Mouse (Mus musculus): ENCODE measurements around the gene Otos. TPM values are rescaled to one million over a fixed set of nuclear protein-coding genes. Genes with fewer than 3 reads are reported as not detected.

Otos gene
- polyA plus RNA-seq, 1 experiment: 1.6 TPM

- no peak for DNase-seq
- Histone ChIP-seq H3K27ac (ENCODE audit: control insufficient read depth, insufficient read depth, low read length) (no peak overlapping the region), H3K4me3 (ENCODE audit: control insufficient read depth, insufficient read depth, low read length) (no peak overlapping the region), H3K4me1 (replicated peaks; ENCODE audit: control insufficient read depth, insufficient read depth, low read length) (peaks cover 24% of the 10 kb centered on the region), H3K36me3 (ENCODE audit: control insufficient read depth, insufficient read depth, low read length) (peaks cover 17% of the 10 kb centered on the region; the same call in 1 of the 2 replicates), H3K27me3 (ENCODE audit: control insufficient read depth, insufficient read depth, low read length) (no peaks in the 10 kb centered on the region)
- 97% methylated on average over 11 of the region's 11 CpGs for WGBS
- TF ChIP-seq POLR2A (IDR thresholded peaks at IDR 0.05; ENCODE audit: control insufficient read depth, extremely low read depth, insufficient read depth, low read length, poor library complexity) (no peak), CTCF (IDR thresholded peaks at IDR 0.05; ENCODE audit: borderline replicate concordance, control insufficient read depth, extremely low read depth, insufficient read depth, low read length, poor library complexity) (no peak)
These were observed 12.0 kb downstream of the Otos start for GRCm38 (mm10) chr1:92636676-92637075.

DNA sequence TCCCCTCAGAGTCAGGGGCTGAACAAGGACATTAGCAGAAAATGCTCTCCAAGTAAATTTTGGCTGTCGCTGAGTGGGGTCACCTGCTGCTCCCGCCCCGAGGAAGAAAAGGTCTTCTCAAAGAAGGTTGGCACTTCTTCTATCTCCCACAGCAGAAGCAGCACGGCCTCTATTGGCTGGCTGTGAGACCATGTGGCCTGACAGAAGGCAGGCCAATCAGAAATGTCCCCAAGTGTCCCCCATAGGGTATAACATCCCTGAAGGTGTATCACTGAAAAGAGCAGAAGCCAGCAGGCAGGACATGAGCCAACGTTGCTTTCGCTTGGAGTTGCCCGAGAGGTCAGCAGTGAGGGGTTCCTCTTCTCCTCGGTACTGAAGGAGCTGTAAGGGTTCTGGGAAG lies 12.6 kb downstream of the Otos start:
- H3K4me3 ChIP-seq (ENCODE audit: control insufficient read depth, insufficient read depth, low read length): no peak overlapping the region
- WGBS: 84% methylated on average over 8 of the region's 8 CpGs

GRCm38 (mm10) chr1:92634976-92635599 lies 13.6 kb downstream of the Otos start:
- 92% methylated on average over 4 of the region's 4 CpGs for WGBS
- no peak for TF ChIP-seq CTCF (IDR thresholded peaks at IDR 0.05; ENCODE audit: borderline replicate concordance, control insufficient read depth, extremely low read depth, insufficient read depth, low read length, poor library complexity)
- TF ChIP-seq POLR2A (IDR thresholded peaks at IDR 0.05; ENCODE audit: control insufficient read depth, extremely low read depth, insufficient read depth, low read length, poor library complexity): no peak

More for the DNA sequence above, 12.6 kb downstream of the Otos start:
- Histone ChIP-seq H3K27me3 (ENCODE audit: control insufficient read depth, insufficient read depth, low read length) (no peaks in the 10 kb centered on the region), H3K36me3 (ENCODE audit: control insufficient read depth, insufficient read depth, low read length) (peaks cover 17% of the 10 kb centered on the region; the same call in 1 of the 2 replicates), H3K27ac (ENCODE audit: control insufficient read depth, insufficient read depth, low read length) (no peak overlapping the region), H3K4me1 (replicated peaks; ENCODE audit: control insufficient read depth, insufficient read depth, low read length) (peaks cover 22% of the 10 kb centered on the region)
- no peak for DNase-seq
- TF ChIP-seq CTCF (IDR thresholded peaks at IDR 0.05; ENCODE audit: borderline replicate concordance, control insufficient read depth, extremely low read depth, insufficient read depth, low read length, poor library complexity) (no peak), POLR2A (IDR thresholded peaks at IDR 0.05; ENCODE audit: control insufficient read depth, extremely low read depth, insufficient read depth, low read length, poor library complexity) (no peak)

DNA sequence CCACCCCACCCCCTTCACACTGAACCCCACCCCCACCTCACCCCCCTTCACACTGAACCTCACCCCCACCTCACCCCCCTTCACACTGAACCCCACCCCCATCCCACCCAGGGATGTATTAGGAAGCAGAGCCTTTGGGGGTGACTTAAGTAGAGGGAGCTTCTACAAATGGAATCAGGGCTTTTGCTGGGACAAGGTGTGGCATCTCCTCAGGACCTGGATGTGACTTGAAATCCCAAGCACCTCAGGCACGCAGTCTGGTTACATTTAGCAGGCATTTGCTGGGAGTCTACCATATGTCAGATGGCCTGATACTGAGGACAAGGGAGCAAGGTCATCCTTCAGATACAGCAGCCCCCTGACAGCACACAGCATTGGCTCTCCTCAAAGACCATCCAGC lies 14.1 kb downstream of the Otos start:
- 97% methylated on average over 1 of the region's 1 CpGs for WGBS
- Histone ChIP-seq H3K27me3 (ENCODE audit: control insufficient read depth, insufficient read depth, low read length) (no peaks in the 10 kb centered on the region), H3K27ac (ENCODE audit: control insufficient read depth, insufficient read depth, low read length) (no peak overlapping the region), H3K4me1 (replicated peaks; ENCODE audit: control insufficient read depth, insufficient read depth, low read length) (peaks cover 8% of the 10 kb centered on the region), H3K4me3 (ENCODE audit: control insufficient read depth, insufficient read depth, low read length) (no peak overlapping the region), H3K36me3 (ENCODE audit: control insufficient read depth, insufficient read depth, low read length) (peaks cover 17% of the 10 kb centered on the region; the same call in 1 of the 2 replicates)
- TF ChIP-seq POLR2A (IDR thresholded peaks at IDR 0.05; ENCODE audit: control insufficient read depth, extremely low read depth, insufficient read depth, low read length, poor library complexity): no peak
- no peak for TF ChIP-seq CTCF (IDR thresholded peaks at IDR 0.05; ENCODE audit: borderline replicate concordance, control insufficient read depth, extremely low read depth, insufficient read depth, low read length, poor library complexity)
- no peak for DNase-seq

More at GRCm38 (mm10) chr1:92634976-92635599, 13.6 kb downstream of the Otos start:
- no peaks in the 10 kb centered on the region for H3K27me3 ChIP-seq (ENCODE audit: control insufficient read depth, insufficient read depth, low read length)
- no peak overlapping the region for H3K27ac ChIP-seq (ENCODE audit: control insufficient read depth, insufficient read depth, low read length)
- H3K36me3 ChIP-seq (ENCODE audit: control insufficient read depth, insufficient read depth, low read length): peaks cover 17% of the 10 kb centered on the region; the same call in 1 of the 2 replicates
- DNase-seq: no peak
- peaks cover 12% of the 10 kb centered on the region for H3K4me1 ChIP-seq (replicated peaks; ENCODE audit: control insufficient read depth, insufficient read depth, low read length)
- no peak overlapping the region for H3K4me3 ChIP-seq (ENCODE audit: control insufficient read depth, insufficient read depth, low read length)

DNA sequence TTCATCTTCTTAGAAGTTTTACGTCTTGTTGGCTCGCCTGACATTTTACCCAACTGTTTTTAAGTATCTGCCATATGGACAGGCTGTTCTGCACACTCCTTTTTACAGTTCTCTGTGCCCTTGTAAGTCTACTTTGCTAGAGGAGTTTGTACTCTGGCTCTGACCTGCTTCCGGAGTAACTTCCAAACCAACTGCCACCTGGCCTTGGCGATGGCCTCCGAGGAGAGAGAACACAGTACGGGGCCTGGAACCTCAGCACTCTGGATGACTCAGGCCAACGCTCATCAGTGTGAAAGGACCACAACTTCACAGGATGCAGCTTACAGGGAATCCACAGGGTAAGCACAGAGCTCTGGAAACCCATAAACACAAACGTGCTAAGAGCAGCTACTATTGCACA lies 14.9 kb downstream of the Otos start:
- 49% methylated on average over 8 of the region's 8 CpGs for WGBS
- H3K27ac ChIP-seq (ENCODE audit: control insufficient read depth, insufficient read depth, low read length): no peak overlapping the region
- H3K4me1 ChIP-seq (replicated peaks; ENCODE audit: control insufficient read depth, insufficient read depth, low read length): peaks cover 3% of the 10 kb centered on the region; the same call in 1 of the 2 replicates
- peaks cover 17% of the 10 kb centered on the region; the same call in 1 of the 2 replicates for H3K36me3 ChIP-seq (ENCODE audit: control insufficient read depth, insufficient read depth, low read length)
- H3K4me3 ChIP-seq (ENCODE audit: control insufficient read depth, insufficient read depth, low read length): no peak overlapping the region
- TF ChIP-seq CTCF (IDR thresholded peaks at IDR 0.05; ENCODE audit: borderline replicate concordance, control insufficient read depth, extremely low read depth, insufficient read depth, low read length, poor library complexity): no peak
- TF ChIP-seq POLR2A (IDR thresholded peaks at IDR 0.05; ENCODE audit: control insufficient read depth, extremely low read depth, insufficient read depth, low read length, poor library complexity): no peak
- H3K27me3 ChIP-seq (ENCODE audit: control insufficient read depth, insufficient read depth, low read length): no peaks in the 10 kb centered on the region
- DNase-seq: no peak

GRCm38 (mm10) chr1:92632948-92633347 lies 15.7 kb downstream of the Otos start:
- Histone ChIP-seq H3K4me1 (replicated peaks; ENCODE audit: control insufficient read depth, insufficient read depth, low read length) (peaks cover 3% of the 10 kb centered on the region; the same call in 1 of the 2 replicates), H3K4me3 (ENCODE audit: control insufficient read depth, insufficient read depth, low read length) (no peak overlapping the region), H3K36me3 (ENCODE audit: control insufficient read depth, insufficient read depth, low read length) (peaks cover 17% of the 10 kb centered on the region; the same call in 1 of the 2 replicates), H3K27me3 (ENCODE audit: control insufficient read depth, insufficient read depth, low read length) (no peaks in the 10 kb centered on the region), H3K27ac (ENCODE audit: control insufficient read depth, insufficient read depth, low read length) (no peak overlapping the region)
- WGBS: 41% methylated on average over 6 of the region's 6 CpGs
- TF ChIP-seq POLR2A (IDR thresholded peaks at IDR 0.05; ENCODE audit: control insufficient read depth, extremely low read depth, insufficient read depth, low read length, poor library complexity): no peak
- no peak for TF ChIP-seq CTCF (IDR thresholded peaks at IDR 0.05; ENCODE audit: borderline replicate concordance, control insufficient read depth, extremely low read depth, insufficient read depth, low read length, poor library complexity)
- no peak for DNase-seq

Measured in thymus, adult 2 months (tissue).